Mouse (Mus musculus): ENCODE measurements around the gene Col24a1. TPM values are rescaled to one million over a fixed set of nuclear protein-coding genes. Genes with fewer than 3 reads are reported as not detected.

Col24a1 gene
- polyA plus RNA-seq (2012; rRNA removed) = 0.53 and 0.75 TPM in 2 replicates

GRCm38 (mm10) chr3:145292337-145293134 lies at the start of gene Col24a1:
TSS of gene Col24a1 (plus strand) at chr3:145292472.

GRCm38 (mm10) chr3:145575743-145576481 lies 283.6 kb downstream of the Col24a1 start, which contains the start of gene Znhit6:
TSS of gene Znhit6 (plus strand) at chr3:145576205.

Other genes starting within 250 kb of the Col24a1 start
- gene Clca2, start 193.0 kb upstream of the Col24a1 start, polyA plus RNA-seq (2012; rRNA removed) = not detected in 2 replicates
- 5.0 and 5.2 TPM in 2 replicates for gene Odf2l, start 173.9 kb upstream of the Col24a1 start, polyA plus RNA-seq (2012; rRNA removed)